Mouse (Mus musculus) CD4-positive, CD25-positive, alpha-beta regulatory T cell, adult 4 months (primary cell): ENCODE data around the gene Axin2. TPM values are rescaled to one million over a fixed set of nuclear protein-coding genes. Genes with fewer than 3 reads are reported as not detected.

Source experiments
- ATAC-seq: one replicate; pipeline ENCODE4 v1.8.0; 2017
- polyA plus RNA-seq, 2 experiments: library from polyadenylated mRNA; unstranded; fragments of 100-300 nt; shearing (Covaris generic); gene quantifications; one replicate each; pipeline ENCODE4 v1.2.1; 2017

Axin2 gene
- polyA plus RNA-seq, 2 experiments from 2014 or later = 4.4 to 10.5 TPM

GRCm38 (mm10) chr11:108929700-108930099, 9.6 kb downstream of the Axin2 start:
- ATAC-seq = no peak

GRCm38 (mm10) chr11:108930612-108931011, 10.5 kb downstream of the Axin2 start:
- ATAC-seq = no peak

- no peak for ATAC-seq
Observed at GRCm38 (mm10) chr11:108933835-108934234, 13.7 kb downstream of the Axin2 start.

DNA sequence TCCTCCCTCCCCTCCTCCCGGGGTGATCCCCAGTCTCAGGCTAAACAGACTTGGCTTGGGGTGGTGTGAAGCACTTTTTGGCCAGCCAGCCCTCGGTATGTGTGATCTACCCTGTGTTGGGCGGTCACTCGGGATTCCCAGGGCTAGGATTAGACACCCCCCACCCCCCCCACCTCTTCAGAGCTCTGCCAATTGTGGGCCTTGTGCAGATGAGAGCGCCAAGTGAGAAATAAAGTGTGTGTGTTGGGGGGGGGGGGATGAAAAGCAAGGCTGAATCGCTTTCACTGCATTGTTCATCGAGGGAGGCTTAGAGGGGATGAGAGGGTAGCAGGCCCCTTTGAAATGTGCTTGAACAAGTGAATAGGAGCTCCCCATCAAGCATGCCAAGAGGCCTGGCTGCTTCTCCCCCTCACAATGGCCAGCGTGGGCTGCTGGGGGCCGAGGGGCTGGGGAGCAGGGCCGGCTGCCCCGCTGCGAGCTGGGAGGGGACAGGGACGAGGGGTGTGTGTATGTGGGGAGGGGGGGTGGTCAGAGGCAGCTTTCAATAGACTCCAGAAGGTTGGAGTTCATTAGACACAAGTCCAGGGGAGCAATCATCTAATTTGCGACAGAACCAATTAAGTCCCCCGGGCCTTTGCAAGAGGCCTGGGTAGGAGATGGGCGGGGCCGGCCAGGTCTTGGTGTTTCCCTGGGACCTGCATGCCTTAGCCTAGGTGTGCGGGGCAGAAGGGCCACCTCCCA, 15.1 kb downstream of the Axin2 start:
- no peak for ATAC-seq

DNA sequence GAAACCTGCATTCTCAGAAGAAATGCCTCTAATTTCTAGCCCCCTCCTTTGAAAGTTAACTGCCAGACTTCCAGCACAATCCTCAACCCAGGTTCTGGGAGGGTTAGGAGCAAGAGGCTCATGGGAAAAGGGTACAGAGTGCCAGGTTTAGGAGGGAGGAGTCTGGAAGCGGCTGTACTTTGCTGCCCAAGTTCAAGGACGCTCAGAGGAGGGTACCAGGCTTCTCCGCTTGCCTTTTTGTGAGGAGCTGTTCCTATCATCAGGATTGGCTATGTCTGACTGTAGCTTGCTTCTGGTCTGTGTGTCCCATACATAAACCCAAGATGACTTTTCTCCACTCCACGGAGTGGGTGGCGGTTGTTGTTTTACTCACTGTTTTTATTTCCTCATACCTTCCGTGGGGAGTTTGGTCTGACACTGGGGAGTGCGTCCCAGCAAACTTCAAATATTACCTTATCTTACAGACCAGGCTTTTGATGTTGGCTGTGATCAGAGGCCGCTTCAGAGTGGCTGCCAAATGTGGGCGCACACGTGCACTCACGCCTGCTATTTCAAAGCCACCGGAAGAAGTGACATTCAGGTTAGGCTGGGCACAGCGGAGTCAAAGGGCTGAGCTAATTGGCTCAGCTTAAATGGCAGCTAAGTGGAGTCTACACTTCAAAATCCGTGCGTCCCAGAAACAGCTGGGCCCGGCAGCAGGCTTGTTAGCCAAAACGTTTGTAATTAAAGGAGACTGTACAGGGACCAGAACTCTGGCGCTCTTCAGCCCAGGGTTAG, 16.1 kb downstream of the Axin2 start:
- ATAC-seq = no peak

DNA sequence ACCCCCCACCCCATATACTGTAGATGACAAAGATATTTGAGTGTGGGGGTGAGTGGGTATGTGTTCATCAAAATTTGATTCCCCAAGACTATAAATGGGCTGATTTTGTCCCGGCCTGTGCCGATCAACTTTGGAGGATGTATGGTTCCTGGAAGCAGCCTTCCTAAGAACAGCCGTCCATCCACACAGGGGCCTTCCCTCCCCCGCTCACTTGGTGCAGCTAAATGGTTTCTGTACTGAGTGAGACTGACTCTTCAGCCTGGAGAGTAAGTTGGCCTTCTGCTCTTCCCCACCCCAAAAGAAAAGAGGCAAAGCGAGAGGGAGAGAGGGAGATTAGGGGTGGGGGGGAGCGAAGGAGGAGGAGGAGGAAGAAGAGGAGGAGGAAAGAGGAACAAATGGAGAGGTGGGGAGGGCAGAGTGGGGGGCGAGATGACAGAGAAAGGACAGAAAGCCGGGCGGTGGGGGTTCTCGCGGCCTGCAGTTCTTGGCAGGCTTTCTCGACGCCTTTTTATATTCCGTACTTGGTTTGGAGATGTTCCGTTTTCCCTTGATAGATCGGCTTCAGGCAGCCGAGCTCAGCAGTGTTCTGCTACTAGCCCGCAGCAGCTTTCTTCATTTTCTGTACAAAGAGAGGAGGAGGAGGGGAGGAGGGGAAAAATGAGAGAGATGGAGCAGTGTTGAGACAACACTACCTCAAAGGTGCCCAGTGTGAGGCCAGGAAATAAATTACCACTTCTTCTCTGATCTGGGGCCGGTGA, 20.7 kb downstream of the Axin2 start:
- no peak for ATAC-seq

DNA sequence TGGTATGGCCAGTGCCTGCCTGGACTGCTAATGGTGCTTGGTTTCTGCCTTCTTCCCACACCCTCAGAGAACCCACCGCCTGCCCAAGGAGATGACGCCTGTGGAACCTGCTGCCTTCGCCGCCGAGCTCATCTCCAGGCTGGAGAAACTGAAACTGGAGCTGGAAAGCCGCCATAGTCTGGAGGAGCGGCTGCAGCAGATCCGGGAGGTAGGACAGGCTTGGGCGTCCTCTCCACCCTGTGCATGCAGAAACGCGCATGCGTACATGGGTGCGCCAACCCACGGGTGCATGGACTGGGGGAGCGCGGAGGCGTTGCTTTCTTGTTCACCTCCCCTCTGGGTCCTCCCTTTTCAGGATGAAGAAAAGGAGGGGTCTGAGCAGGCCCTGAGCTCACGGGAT, 21.7 kb downstream of the Axin2 start:
- ATAC-seq = no peak

DNA sequence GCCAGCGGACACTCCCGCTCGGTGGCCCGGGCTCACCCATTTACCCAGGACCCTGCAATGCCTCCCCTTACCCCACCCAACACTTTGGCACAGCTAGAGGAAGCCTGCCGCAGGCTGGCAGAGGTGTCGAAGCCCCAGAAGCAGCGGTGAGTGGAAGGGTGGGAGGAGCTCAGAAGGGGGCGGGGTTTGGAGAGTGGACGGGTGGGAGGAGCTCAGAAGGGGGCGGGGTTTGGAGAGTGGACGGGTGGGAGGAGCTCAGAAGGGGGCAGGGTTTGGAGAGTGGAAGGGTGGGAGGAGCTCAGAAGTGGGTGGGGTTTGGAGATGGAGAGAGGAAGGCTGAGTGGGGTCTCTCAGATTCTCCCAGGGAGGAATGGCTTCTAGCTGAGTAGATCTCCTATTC, 23.6 kb downstream of the Axin2 start:
- no peak for ATAC-seq

- no peak for ATAC-seq
Observed at GRCm38 (mm10) chr11:108945666-108946065, 25.5 kb downstream of the Axin2 start.

DNA sequence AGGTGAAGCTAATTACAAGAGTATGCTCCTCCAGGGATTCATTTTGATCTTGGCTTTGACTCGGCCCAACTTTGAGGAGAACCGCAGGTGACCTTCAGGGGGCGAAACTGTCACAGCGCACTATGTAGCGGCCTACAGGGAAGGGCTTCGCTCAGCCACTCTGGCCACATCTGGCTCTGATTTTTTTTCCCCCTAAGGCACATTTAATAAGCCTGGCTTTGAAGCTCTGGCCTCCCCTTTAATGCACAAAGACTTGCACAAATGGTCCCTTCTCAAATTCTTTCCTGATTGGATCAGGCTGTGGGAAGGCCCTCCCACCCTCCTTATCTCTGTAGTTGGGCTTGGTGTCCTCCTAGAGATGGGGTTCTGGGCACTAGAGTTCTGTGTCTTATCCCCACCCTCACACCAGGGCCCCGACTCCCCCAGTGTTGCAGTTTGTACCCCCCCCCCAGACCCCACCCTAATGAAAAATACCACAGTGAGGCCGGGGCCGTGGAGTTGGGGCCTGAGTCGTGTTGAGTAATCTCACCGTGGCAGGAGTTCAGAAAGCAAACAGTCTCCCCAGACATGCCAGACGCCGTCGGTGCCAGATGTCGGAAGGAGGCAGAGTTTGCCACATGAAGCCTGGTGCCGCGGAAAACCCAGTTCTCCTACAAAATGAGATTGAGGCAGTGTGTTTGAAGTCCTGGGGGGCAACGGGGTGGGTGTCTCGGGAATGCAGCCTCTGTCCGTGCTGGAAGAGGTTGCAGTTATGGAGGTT, 27.5 kb downstream of the Axin2 start:
- ATAC-seq = no peak

- ATAC-seq = no peak
Observed at GRCm38 (mm10) chr11:108948501-108948900, 28.4 kb downstream of the Axin2 start.

GRCm38 (mm10) chr11:108948931-108949330, 28.8 kb downstream of the Axin2 start:
- ATAC-seq = no peak

GRCm38 (mm10) chr11:108952343-108952742, 32.2 kb downstream of the Axin2 start:
- no peak for ATAC-seq

- ATAC-seq = no peak
Observed at GRCm38 (mm10) chr11:108955943-108956342, 35.8 kb downstream of the Axin2 start.

DNA sequence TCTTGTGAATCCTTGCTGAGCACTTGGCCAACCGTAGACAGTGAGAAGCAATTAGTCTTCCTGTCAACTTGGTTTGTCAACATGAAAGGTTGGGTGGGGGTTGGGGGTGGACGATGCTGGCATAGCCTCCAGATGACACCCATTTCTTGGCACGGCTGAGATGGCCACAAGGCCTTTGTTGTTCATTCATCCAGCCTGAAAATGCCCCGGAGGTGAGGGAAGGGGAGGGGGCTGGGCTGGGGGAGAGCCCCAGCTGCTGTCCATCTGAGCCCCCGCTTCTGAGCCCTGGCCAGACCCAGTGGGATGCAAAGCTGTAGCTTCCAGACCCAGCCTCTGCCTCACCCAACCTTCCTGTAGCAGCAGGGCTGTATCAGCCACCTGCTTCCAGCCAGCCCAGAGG, 38.2 kb downstream of the Axin2 start:
- no peak for ATAC-seq

DNA sequence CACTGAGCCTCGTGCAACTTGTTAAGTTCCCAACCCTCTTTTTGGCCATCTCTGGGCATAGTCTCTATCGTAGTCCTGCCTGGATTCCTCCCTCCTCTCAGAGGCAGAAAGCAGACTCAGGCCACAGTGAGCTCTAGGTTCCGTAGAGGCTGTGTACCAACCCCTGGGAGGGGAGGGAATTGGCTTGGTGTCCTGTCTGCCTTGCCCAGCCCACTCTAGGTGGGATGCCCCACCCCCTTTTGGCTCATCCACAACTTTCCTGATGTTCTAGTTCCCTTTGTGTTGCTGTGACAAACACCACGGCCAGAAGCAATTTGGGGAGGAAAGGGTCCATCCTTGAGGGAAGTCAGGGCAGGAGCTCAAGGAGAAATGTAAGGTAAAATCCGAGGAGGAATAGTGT, 39.0 kb downstream of the Axin2 start:
- no peak for ATAC-seq

GRCm38 (mm10) chr11:108961651-108962065, 41.5 kb downstream of the Axin2 start:
- no peak for ATAC-seq

DNA sequence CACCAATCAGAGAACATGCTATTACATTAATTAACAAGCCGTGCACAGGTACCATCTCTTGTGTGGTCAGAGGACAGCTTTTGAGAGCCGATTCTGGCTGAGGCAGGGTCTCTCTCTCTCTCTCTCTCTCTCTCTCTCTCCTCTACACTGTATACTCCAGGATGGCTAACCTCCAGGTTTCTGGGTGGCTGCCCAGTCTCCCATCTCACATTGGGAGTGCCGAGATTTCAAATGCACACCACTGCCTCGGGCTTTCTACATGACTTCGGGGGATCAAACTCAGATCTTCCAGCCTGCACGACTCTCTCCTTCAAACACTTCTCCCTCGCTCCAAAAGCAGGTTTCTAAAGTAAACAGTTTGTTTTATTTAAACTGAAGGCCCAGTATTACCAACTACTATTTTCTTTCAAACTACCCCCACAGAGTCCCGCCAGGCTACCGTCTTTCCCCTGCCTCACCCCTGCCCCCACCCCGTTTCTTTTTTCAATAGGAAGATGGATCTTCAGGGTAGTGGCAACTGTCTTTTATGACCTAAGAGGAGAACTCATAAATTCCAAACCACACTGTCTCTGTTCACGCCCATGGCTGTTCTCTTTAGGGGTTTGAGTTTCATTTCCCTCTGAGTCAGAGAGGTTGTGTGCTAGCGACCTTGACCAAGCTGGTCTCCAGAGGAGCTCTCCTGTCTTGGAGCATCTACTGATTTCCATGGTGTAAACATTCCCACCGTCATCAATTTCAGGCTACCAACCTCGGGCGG, 43.5 kb downstream of the Axin2 start:
- ATAC-seq = no peak

GRCm38 (mm10) chr11:108965740-108966139, 45.6 kb downstream of the Axin2 start:
- no peak for ATAC-seq

GRCm38 (mm10) chr11:108973459-108973858, 53.3 kb downstream of the Axin2 start:
- no peak for ATAC-seq

GRCm38 (mm10) chr11:108973866-108974265, 53.7 kb downstream of the Axin2 start:
- no peak for ATAC-seq

GRCm38 (mm10) chr11:108975583-108975982, 55.4 kb downstream of the Axin2 start:
- ATAC-seq = no peak
